Mouse (Mus musculus) layer of hippocampus, adult 9-10 months (tissue): Measurements from ENCODE around the gene Pcgf3.

Source experiments
- DNase-seq: peaks from one replicate; pipeline ENCODE4 v3.0.0; 2022; ENCODE audit warnings: low spot score

The Pcgf3 gene

DNA sequence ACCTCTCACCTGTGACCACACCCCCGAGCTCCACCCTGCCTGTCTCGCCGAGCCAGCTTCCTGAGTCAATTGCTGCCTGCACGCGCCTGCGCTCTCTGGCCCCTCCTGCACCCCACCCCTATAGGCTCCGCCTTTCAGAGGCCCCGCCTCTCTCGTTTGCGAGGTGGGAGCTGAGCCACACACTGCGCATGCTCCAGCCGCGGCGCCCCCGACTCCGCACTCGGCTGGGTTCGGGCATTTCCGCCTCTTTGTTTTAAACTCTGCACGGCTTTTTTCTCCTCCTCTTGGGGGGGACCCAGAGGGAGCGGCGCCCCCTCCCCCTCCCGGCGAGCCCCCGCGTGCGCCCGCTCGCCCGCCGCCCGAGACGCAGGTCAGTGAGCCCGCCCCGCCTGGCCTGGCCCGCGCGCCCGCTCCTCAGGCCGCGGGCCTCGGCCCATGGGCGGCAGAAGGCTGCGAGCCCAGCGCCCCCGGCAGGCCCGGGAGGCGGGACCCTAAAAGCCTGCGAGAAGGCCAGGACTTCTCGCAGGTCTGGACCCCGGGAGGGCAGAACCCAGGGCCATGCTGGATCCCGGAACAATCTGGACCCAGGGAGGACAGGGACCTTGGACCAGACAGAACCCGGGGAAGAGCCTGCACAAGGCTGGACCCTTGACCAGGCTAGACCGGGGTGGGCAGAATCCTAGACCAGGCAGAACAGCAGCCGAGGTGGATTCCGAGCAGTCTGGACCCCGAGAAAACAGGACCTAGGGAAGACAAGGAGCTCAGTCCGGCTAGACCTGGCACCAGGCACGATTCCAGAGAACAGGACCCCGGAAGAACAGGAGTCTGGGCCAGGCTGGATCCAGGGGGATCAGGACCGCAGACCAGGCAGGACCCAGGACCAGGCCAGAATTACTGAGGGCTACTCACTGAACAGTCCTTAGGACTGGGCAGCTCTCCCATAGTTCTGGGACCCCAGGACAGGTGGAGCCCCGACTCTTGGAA lies at the start of gene Pcgf3:
Pcgf3 (plus strand) TSS at position 151 of the 984 bp plus-strand sequence.
- peak; percentile 88 for DNase-seq

DNA sequence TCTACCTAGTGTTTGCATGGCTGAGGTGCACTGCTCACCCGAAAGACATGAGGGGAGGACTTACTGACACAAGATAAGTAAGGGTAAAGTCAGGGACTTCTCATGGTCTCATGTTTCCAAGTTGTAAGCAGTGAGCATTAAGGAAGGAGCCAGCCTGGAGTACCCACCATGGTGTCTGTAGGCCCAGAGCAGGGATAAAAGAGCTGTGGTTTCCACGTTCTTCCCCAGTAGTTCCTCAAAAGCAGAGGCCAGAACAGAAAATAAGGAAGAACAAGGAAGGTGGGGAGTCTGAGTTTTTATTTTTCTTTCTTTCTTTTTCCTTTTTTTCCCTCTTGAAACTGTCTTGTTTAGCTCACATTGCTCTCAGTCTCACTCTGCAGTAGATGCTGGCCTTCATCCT lies 46.3 kb upstream of the Pcgf3 start:
- no peak for DNase-seq

DNA sequence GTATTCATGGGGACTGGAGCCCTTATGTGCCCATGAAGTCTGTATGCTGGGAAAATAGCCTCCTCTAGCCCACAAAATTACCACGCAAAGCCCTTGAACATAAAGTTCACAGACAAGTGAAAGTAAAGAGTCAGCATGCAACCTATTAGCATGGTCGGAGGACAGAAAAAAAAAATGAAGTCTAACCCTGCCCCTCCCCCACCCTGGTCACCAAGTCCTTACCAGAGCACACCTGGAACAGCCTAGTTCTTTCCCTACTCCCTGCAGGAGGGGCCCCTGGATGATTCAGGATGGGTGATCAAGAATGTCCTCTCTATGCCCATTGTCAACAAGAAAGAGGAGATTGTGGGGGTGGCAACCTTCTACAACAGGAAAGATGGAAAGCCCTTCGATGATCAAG lies 38.3 kb upstream of the Pcgf3 start:
- DNase-seq, result no peak

DNA sequence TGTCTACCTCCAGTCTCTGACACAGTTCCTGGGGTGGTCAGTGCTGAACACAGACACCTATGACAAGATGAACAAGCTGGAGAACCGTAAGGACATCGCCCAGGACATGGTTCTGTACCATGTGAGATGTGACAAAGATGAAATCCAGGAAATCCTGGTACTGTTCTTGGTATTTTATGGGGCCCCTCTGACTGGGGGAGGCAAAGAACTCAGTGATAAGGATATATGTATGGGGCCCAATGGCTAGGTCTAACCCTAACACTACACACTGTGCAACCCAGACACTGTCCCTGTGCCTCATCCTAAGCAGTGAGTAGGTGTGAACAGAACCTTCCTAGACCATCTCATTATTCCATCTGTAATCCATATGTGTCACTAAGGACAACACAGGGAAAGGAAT lies 37.6 kb upstream of the Pcgf3 start:
- no peak for DNase-seq

DNA sequence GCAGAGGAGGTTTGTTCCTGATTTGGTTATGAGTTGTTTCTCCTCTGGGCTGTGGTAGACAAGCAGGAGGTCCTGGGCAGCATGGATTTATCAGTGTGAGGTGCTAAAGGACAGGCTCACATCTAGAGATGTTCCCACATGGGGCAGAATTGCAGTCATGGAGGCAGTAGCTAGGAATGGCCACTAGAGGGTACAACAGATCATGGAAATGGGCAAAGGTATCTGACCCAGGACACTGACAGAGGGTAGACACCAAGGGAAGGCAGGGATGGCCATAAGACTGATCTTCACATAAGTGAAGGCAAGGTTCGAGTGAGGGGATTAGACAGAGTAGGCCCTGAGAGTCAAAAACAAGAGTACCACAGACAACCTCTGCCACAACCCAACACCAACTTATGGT lies 33.8 kb upstream of the Pcgf3 start:
- peak; percentile 25 for DNase-seq

DNA sequence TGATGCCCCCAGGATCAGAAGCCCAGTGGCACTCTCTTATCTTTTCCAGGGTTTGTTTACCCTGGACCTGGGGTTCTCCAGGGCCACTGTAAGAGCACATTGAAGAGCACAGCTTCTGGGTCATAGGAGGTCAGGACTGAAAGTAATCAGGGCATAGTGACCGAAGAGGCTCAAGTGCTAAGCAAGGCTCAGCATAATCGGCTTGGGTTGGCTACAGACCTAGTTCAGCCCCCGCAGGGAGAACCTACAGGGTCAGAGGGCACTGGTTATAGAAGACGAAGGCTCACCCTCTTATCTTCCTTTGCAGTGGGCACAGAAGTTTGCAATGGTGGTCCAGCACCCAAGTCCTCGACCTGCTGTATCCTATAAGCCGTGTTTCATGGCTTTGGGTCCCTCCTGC lies 29.8 kb upstream of the Pcgf3 start:
- DNase-seq, result no peak

DNA sequence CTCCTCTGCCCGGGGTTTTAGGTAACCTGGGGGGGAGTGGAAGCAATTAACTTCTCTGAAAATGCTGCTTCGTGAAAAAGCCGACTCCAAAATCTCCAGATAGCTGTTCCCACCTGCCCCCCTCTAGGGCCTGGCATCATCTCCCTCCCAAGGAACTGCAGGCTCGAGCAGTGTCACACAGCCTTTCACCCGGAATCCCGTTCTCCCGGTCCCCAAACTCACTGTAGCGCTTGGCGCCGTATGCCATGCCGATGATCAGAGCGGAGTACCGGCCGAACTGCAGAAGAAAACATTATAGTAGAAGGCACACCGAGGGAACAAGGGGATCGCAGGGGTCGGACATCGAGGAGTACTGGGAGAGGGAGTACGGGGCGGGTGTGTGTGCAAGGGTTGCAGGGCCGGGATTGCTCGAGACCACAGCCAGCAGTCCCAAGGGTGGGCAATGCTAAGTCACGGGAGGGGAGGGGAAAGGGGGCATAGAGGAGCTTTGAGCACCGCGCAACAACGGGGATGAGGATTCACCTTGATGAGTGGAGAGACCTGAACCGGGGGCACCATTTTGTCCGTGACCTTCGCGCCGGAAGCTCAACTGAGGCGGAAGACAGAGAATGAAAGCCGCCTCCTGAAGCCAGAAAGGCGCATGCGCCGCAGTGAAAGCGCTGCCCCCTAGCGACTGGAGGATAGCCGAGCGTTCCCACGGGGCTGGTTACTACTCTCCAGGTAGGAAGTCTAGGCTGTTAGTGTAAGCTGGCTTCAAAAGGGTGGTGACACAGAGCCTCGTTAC lies 27.0 kb upstream of the Pcgf3 start, which contains the start of gene Atp5k:
Atp5k (minus strand) TSS at position 645 of the 784 bp plus-strand sequence.
- DNase-seq, result peak; percentile 83

DNA sequence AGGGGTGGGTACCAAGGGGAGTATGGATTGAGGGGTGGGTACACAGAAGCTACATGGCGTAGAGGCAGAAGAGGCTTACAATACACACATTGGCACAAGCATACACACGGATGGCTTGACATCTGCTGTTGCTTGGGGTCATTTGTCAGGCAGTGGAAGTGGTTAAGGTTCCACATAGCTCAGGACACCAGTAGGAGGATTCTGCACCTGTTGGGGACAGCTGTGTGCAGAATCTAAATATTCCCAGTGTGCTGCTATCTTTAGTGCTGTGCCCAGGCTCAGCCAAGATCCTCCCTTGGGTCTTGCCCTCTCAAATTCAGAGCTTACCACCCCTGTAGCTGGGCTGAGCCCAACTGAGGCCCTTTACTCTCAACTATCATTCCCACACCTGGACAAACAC lies 24.9 kb upstream of the Pcgf3 start:
- no peak for DNase-seq

DNA sequence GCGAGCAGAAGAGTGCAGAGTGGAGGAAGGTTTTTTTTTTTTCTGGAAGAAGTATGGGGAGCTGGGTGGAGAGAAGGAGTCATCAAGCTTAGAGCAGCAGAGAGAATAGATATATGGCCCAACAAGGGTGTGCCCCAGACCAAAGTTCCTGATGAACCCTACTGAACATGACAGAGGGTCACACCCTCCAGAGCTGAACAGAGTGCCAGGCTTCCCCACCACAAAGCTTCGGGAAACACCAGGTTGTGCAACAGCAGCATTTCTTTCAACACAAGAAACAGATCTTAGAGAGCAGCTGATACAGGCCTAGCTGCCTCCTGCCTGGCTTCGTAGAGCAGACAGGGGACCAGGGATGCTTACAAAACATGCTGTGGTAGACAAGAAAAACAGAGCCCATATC lies 14.1 kb upstream of the Pcgf3 start:
- no peak for DNase-seq

DNA sequence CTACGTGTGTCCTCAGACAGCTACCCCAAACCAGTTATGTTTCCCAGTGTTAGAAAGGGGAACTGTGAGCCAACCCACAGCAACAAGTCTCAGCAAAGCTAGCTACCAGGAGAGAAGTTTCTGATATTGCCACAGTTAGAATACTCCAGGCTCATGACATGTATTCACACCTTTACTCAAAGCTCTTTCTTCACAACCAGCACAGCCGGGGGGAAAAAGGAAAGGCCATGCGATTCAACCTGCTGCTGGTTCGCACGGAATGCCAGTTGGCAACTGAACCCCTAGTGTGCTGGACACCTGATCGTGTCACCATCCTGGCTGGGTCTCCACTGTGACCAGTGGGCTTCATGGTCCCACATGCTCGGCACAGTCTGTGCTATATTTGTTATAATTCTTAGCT lies 13.2 kb upstream of the Pcgf3 start:
- DNase-seq, result no peak

DNA sequence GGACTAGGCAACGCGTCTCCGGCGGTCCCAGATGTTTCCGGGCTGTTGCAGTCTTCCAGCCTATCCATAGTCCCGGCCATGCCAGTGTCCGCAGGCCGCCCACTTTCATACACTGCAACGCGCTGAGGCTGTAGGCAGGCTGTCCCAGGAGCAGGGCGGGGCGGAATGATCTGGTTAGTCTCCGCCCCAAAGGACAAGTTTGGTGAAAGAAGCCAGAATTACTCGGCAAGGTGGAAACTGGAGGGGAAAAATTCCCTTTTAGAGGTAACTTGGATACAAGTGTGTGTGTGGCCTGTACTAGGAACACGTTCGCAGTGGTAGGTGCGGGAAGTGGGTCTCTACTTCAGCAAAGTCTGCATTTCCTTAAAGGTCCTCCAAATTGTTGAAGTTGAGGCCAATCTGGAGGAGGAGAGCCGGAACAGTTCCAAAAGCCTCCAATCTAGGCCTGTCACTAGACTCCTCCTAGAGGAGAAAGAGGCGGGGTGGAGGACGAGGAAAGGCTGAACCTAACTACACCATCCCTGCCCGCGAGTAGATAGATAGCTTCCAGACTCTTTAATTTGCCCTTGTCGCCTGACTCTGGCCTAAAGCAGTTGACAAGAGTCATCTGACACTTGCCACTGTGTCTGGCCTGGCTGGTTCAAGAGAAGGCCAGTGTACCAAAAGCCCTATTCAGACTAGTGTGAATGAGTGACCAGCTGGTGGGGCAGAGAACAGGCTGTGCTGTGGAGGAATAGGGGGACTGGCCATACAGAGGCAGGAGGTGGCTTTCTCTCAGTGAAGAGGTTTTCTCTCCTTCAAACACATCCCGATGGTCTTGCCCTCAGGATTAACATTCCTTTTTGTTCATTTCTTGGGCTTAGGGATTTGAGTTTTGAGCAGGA lies 12.0 kb upstream of the Pcgf3 start, which contains the start of gene Mfsd7a:
Mfsd7a (minus strand) TSS at position 107 of the 884 bp plus-strand sequence.
- no peak for DNase-seq

DNA sequence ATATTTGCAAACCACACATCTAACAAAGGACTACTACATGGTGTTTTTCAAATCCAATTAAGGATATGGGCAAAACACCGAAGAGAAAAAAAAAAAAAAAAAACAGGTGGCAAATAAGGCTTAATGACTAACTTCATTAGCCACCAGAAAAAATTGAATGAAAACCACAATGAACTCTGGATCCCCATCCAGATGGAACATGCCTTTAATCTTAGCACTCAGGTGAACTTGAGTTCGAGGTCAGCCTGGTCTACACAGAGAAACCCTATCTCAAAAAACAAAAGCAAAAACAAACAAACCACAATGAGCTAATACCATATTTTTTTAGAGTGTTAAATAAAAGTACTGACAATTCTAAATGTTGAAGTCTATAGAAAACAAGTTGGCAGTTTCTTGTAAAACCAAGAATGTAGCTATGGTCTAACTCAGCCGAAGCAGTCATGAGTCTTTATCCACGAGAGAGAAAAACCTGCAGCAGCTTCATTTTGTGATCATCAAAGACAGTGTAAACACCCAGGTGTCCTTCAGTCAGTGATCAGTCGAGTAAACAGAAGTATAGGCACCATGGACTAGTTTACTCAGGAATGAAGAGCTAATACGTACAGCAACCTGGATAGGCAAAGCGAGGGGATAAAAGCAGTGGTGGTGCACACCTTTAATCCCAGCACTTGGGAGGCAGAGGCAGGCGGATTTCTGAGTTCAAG lies 10.0 kb upstream of the Pcgf3 start:
- no peak for DNase-seq

DNA sequence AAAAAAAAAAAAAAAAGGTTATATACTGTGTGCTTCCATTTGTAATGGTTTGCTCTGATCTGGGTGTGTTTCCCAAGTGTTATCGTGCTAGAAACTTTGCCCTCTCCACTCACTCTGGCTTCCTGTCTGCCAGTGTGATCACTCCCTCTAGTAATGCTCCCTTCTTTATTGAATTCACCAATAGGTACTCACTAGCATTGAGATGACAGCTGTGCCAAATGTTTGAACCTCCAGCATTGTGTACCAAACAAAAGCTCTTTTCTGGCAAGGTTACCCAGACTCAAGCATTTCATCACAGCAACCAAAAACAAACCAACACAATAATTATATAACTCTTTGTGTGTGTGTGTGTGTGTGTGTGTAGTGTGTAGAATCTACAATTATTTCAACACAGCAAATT lies 9.4 kb upstream of the Pcgf3 start:
- DNase-seq, result no peak

DNA sequence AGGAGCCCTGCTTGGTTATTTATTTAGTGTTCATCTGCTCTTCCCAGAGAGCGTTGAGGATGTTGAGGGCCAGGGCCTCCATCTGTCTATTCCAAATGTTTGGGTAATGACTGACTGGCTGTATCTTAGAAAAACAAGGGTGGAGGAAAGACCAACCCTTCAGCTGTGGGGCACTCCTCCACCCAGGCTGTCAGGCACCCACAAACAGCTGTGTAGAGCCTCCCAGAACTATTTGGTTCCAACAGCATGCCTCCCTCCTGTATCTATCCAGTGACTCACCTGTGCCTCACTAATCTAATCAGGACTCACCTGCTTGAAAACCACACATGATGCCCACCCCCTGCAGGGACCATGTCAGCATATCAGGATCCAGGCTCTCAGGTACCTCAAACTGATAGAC lies 8.6 kb upstream of the Pcgf3 start:
- DNase-seq, result no peak

DNA sequence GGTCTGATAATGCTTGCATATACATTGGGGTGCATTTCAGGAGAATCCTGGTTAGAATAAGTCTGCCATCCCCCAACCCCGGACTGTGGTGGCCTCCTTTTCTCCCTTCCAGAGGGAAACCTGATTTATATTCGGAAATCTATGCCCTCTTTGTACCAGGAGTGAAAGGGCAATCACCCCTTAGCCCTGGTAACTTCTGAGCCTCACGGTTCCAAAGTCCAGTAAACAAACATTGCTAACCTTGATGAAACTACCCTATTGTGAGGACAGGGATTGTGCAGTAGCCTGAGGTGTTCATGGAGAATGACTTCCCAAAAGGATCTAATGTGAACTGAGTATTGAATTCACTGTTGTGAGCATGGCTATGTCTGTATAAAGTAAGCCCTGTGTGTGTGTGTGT lies 6.9 kb upstream of the Pcgf3 start:
- no peak for DNase-seq

DNA sequence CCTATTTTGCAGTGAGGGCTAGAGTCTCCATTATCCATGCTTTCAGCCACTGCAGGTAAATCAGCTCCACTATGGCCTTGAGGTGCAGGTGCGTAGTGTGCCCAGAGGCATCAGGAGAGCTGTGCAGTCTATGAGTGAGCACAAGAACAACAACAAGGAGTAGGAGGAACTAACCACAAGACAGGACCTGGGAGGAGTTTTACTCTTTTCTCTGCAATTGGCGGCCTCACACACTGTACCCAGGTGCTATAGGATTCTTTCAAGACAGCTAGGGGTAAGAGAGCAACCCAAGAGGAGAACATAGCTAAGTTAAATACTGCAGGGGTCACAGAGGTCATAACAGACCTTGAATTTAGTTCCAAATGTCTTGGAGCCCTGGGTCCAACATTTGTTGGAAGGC lies 2.3 kb upstream of the Pcgf3 start:
- no peak for DNase-seq

DNA sequence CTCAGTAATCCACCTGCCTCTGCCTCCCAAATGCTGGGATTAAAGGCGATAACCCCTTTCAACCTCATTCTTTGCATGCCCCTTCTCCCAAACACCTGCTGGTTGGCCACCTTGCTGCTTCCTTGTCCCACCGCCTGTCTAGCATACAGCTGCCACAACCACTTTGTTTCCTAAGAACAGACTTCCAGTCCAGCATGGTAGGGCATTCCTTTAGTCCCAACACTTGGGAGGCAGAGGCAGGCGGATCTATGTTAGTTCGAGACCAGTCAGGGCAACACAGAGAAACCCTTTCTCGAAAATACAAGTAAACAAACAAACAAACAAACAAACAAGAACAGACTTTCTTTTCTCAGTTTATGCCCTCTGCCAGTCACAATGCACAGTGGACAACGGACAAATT lies 571 bp upstream of the Pcgf3 start:
- no peak for DNase-seq

DNA sequence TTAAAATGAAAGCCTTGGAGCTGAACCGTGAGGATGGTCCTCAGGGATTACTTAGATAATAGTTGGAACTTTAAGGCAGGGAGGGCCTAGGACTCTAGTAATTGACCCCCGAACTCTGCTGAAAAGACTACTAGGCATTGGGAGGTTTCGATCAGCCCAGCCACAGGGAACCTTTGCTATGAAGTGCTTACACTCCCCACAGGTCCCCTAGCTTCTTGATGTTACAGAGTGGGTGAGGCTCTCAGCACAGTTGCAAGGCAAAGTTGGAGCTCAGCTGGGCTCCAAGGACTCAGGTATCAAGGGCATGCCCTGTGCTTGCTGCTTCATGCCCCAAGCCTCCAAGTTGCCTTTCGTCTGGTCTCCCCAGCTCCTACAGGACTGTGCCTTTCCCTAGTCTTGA lies 1.4 kb downstream of the Pcgf3 start:
- DNase-seq, result no peak

DNA sequence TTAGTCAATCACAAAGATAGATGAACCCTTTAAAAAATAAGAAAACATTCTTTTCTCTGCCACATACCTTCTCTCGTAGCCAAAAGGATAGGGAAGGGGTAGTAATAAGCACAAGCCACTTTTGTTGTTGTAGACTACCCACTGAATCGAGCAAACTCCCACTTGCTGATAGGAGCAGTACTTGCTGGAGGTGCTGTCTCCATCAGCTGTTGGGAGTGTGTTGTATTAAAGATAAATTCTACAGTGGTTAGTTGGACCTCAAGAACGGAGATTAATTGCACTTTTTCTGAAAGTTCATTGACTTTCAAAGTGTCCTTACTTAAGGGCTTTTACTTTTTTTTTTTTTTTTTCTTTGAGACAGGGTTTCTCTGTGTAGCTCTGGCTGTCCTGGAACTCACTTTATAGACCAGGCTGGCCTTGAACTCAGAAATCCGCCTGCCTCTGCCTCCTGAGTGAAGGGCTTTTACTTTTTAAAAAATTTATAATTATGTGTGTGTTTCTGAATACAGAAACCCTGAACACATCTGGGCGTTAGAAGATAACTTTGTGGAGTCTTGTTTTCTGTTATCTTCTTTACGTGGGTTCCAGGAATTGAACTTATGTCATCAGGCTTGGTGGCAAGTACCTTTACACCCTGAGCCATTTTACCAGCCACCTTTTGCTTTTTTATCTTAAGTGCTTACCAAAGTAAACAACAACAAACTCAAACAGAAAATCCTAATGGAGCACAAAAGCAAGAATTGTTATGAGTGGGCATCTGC lies 4.3 kb downstream of the Pcgf3 start:
- no peak for DNase-seq

DNA sequence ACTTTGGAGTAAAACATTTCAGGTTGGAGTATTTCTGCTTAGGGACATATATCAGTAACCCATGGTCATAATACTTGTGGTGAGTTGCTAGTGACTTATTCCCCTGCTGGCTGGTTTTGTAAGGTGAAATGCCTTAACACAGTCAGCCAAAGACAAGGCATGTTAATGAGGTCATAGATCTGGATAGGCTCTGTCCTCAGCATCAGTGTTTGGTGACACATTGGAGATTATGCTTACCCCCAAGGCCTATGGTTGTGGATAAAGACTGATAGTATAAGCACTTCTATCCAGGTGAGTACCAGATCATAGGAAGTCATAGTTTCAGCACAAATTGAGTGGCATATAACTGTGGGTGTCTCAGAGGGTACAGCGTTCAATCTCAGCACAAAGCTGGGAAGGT lies 5.6 kb downstream of the Pcgf3 start:
- no peak for DNase-seq

DNA sequence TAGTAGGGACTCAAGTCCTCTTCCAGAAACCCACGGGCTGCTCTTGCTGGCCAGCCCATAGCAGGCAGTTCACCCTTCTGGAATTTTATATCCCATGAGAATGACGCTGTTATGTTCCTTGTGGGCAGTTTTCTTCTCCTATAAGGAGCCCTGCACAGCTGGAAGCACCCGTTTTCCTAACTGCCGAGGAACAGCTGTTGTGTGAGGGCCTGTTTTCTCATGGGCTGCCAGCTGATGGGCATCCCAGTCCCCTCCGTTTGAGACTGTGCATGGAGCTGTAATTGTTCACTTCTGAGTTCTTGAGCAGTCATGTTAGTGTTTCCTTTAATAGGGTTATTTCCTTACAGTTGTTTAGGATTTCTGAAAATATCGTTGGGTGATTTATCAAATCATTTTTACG lies 8.6 kb downstream of the Pcgf3 start:
- DNase-seq, result no peak
